Mouse (Mus musculus) megakaryocyte, adult 5-6 weeks (primary cell): ENCODE data around the gene Scn3b. TPM values are rescaled to one million over a fixed set of nuclear protein-coding genes. Genes with fewer than 3 reads are reported as not detected.

Experiments
- ATAC-seq: 2 replicates; pipeline ENCODE4 v1.8.0; 2016; ENCODE audit warnings: mild to moderate bottlenecking, inconsistent platforms; ENCODE audit not compliant: poor library complexity, severe bottlenecking
- total RNA-seq, 2 experiments: library from RNA; stranded (forward) in 1 of 2; stranded (reverse) in 1 of 2; fragments of 153-499, 151-499 nt in 1 of 2; fragments of 221-1000, 200-1000 nt in 1 of 2; gene quantifications; 2 replicates each; pipeline versions ENCODE4 v1.2.3 to v1.2.4; 2015 to 2017

Gene Scn3b
- total RNA-seq, 2 experiments from 2014 or later: not detected

- peak; percentile 79 for ATAC-seq
Observed at GRCm38 (mm10) chr9:40333649-40334396, 64.8 kb downstream of the Scn3b start.

GRCm38 (mm10) chr9:40334617-40335016 is 65.6 kb downstream of the Scn3b start:
- no peak for ATAC-seq

- no peak for ATAC-seq
Observed at GRCm38 (mm10) chr9:40336701-40337100, 67.7 kb downstream of the Scn3b start.

GRCm38 (mm10) chr9:40337131-40337820 is 68.3 kb downstream of the Scn3b start:
- ATAC-seq: no peak

GRCm38 (mm10) chr9:40339578-40339977 is 70.6 kb downstream of the Scn3b start:
- no peak for ATAC-seq

Other genes with a start within 250 kb of the Scn3b start
- not detected in 2 replicates for gene Olfr981, start 247.8 kb upstream of the Scn3b start, total RNA-seq (2015)
- gene Olfr981, start 247.8 kb upstream of the Scn3b start, total RNA-seq (2017): not detected in 2 replicates
- not detected in 2 replicates for gene Olfr982, start 195.4 kb upstream of the Scn3b start, total RNA-seq (2015)
- not detected in 2 replicates for gene Olfr982, start 195.4 kb upstream of the Scn3b start, total RNA-seq (2017)
- not detected in 2 replicates for gene Olfr983, start 175.6 kb upstream of the Scn3b start, total RNA-seq (2015)
- not detected in 2 replicates for gene Olfr983, start 175.6 kb upstream of the Scn3b start, total RNA-seq (2017)
- not detected in 2 replicates for gene Olfr984, start 155.0 kb upstream of the Scn3b start, total RNA-seq (2015)
- gene Olfr984, start 155.0 kb upstream of the Scn3b start, total RNA-seq (2017): 0.04 TPM in 1 of 2 replicates, not detected in the other
- not detected in 2 replicates for gene Olfr985, start 139.0 kb upstream of the Scn3b start, total RNA-seq (2015)
- not detected in 2 replicates for gene Olfr985, start 139.0 kb upstream of the Scn3b start, total RNA-seq (2017)
- gene Tmem225, start 121.1 kb upstream of the Scn3b start, total RNA-seq (2015): not detected in 2 replicates
- not detected in 2 replicates for gene Tmem225, start 121.1 kb upstream of the Scn3b start, total RNA-seq (2017)
- gene Olfr986, start 88.3 kb upstream of the Scn3b start, total RNA-seq (2015): not detected in 2 replicates
- gene Olfr986, start 88.3 kb upstream of the Scn3b start, total RNA-seq (2017): not detected in 2 replicates
- 1.9 and 2.0 TPM in 2 replicates for gene Zfp202, start 76.9 kb upstream of the Scn3b start, total RNA-seq (2015)
- 1.4 and 1.6 TPM in 2 replicates for gene Zfp202, start 76.9 kb upstream of the Scn3b start, total RNA-seq (2017)